Mouse (Mus musculus) adrenal gland, adult 2 months (tissue): Measurements from ENCODE around the gene Rtn4rl1. TPM values are rescaled to one million over a fixed set of nuclear protein-coding genes. Genes with fewer than 3 reads are reported as not detected.
A peak's percentile ranks its signal among the peaks of the same experiment; 100 is the strongest.

Experiments
- DNase-seq: peaks from one replicate; pipeline ENCODE4 v3.0.0; 2021
- polyA plus RNA-seq: library from polyadenylated mRNA; depleted of rRNA; stranded (reverse); fragments of >200 nt; gene quantifications from 2 replicates; pipeline ENCODE4 v1.2.3, GENCODE M21; 2012
- total RNA-seq, 2 experiments: library from RNA; stranded (reverse); gene quantifications; 2 replicates each; pipeline ENCODE4 v1.2.3; 2021

The Rtn4rl1 gene
- total and polyA plus RNA-seq, 3 experiments = 29.2 to 58.9 (median 48.1) TPM

- DNase-seq = peak; percentile 54
These were observed 19.3 kb downstream of the Rtn4rl1 start for GRCm38 (mm10) chr11:75212876-75213275.

GRCm38 (mm10) chr11:75213372-75214080 is 19.9 kb downstream of the Rtn4rl1 start:
- peak; percentile 76 for DNase-seq

GRCm38 (mm10) chr11:75214081-75214950 is 20.7 kb downstream of the Rtn4rl1 start:
- no peak for DNase-seq

- DNase-seq = peak; percentile 63
These were observed 26.5 kb downstream of the Rtn4rl1 start for GRCm38 (mm10) chr11:75220115-75220514.

- peak; percentile 50 for DNase-seq
These were observed 27.0 kb downstream of the Rtn4rl1 start for GRCm38 (mm10) chr11:75220517-75221145.

- no peak for DNase-seq
These were observed 30.5 kb downstream of the Rtn4rl1 start for GRCm38 (mm10) chr11:75224062-75224461.

- DNase-seq = no peak
These were observed 31.3 kb downstream of the Rtn4rl1 start for GRCm38 (mm10) chr11:75224835-75225234.

GRCm38 (mm10) chr11:75227632-75228031 is 34.0 kb downstream of the Rtn4rl1 start:
- DNase-seq = no peak

- no peak for DNase-seq
These were observed 35.7 kb downstream of the Rtn4rl1 start for GRCm38 (mm10) chr11:75229289-75229688.

GRCm38 (mm10) chr11:75230272-75230760 is 36.7 kb downstream of the Rtn4rl1 start:
- DNase-seq = peak; percentile 45

- DNase-seq = peak; percentile 83
These were observed 38.2 kb downstream of the Rtn4rl1 start for GRCm38 (mm10) chr11:75231756-75232155.

- peak; percentile 87 for DNase-seq
These were observed 38.9 kb downstream of the Rtn4rl1 start for GRCm38 (mm10) chr11:75232434-75232833.

GRCm38 (mm10) chr11:75234745-75235144 is 41.2 kb downstream of the Rtn4rl1 start:
- DNase-seq = no peak

GRCm38 (mm10) chr11:75240158-75240934 is 46.8 kb downstream of the Rtn4rl1 start:
- no peak for DNase-seq

GRCm38 (mm10) chr11:75242710-75243255 is 49.2 kb downstream of the Rtn4rl1 start:
- no peak for DNase-seq

- no peak for DNase-seq
These were observed 51.0 kb downstream of the Rtn4rl1 start for GRCm38 (mm10) chr11:75244368-75245275.

- DNase-seq = no peak
These were observed 52.1 kb downstream of the Rtn4rl1 start for GRCm38 (mm10) chr11:75245372-75246330.

- DNase-seq = peak; percentile 78
These were observed 53.0 kb downstream of the Rtn4rl1 start for GRCm38 (mm10) chr11:75246589-75246988.

GRCm38 (mm10) chr11:75247137-75247730 is 53.7 kb downstream of the Rtn4rl1 start:
- no peak for DNase-seq
